Mouse (Mus musculus): ENCODE data around the gene Car4. TPM values are rescaled to one million over a fixed set of nuclear protein-coding genes. Genes with fewer than 3 reads are reported as not detected.
A peak's percentile ranks its signal among the peaks of the same experiment; 100 is the strongest.

Car4 gene
- polyA plus RNA-seq, 1 experiment from 2014 or later = 121 TPM

- TF ChIP-seq CTCF (IDR thresholded peaks at IDR 0.05; ENCODE audit: low read depth) = peak; percentile 34; the same call in 1 of the 2 replicates
- no peaks in the 10 kb centered on the region for H3K36me3 ChIP-seq (ENCODE audit: insufficient read depth, low read length)
- H3K27me3 ChIP-seq (ENCODE audit: insufficient read depth, low read length) = peaks cover 6% of the 10 kb centered on the region; the same call in 1 of the 2 replicates
- under 1% methylated on average over 15 of the region's 15 CpGs for WGBS
- DNase-seq (ENCODE audit: low spot score) = peak; percentile 91
- ATAC-seq (replicated peaks; ENCODE audit: low FRiP score, low read depth) = no peak; the same call in 1 of the 2 replicates
- H3K27ac ChIP-seq = no peak overlapping the region
- no peak overlapping the region for H3K4me3 ChIP-seq (replicated peaks; ENCODE audit: low read depth, low read length)
- no peaks in the 10 kb centered on the region for H3K9me3 ChIP-seq (replicated peaks; ENCODE audit: low read length)
- H3K9ac ChIP-seq (ENCODE audit: low read depth, low read length) = no peak overlapping the region
- H3K4me2 ChIP-seq (ENCODE audit: low read length) = peak overlapping the region; percentile 19; the same call in 1 of the 2 replicates
- no peaks in the 10 kb centered on the region for H3K4me1 ChIP-seq (replicated peaks; ENCODE audit: insufficient read depth, low read length)
Observed at GRCm38 (mm10) chr11:84943948-84944347, 13.6 kb upstream of the Car4 start.

- no peak overlapping the region for H3K4me3 ChIP-seq (replicated peaks; ENCODE audit: low read depth, low read length)
- H3K9ac ChIP-seq (ENCODE audit: low read depth, low read length) = no peak overlapping the region
- WGBS = 8% methylated on average over 12 of the region's 12 CpGs
- H3K27me3 ChIP-seq (ENCODE audit: insufficient read depth, low read length) = peaks cover 6% of the 10 kb centered on the region; the same call in 1 of the 2 replicates
- no peaks in the 10 kb centered on the region for H3K9me3 ChIP-seq (replicated peaks; ENCODE audit: low read length)
- H3K4me2 ChIP-seq (ENCODE audit: low read length) = no peak overlapping the region
- H3K4me1 ChIP-seq (replicated peaks; ENCODE audit: insufficient read depth, low read length) = no peaks in the 10 kb centered on the region
- H3K27ac ChIP-seq = no peak overlapping the region
- H3K36me3 ChIP-seq (ENCODE audit: insufficient read depth, low read length) = no peaks in the 10 kb centered on the region
- ATAC-seq (replicated peaks; ENCODE audit: low FRiP score, low read depth) (no peak), DNase-seq (ENCODE audit: low spot score) (no peak)
- no peak for TF ChIP-seq CTCF (IDR thresholded peaks at IDR 0.05; ENCODE audit: low read depth)
Observed at GRCm38 (mm10) chr11:84944639-84945435, 12.7 kb upstream of the Car4 start.

GRCm38 (mm10) chr11:84945841-84946240, 11.7 kb upstream of the Car4 start:
- no peak for TF ChIP-seq CTCF (IDR thresholded peaks at IDR 0.05; ENCODE audit: low read depth)
- H3K9ac ChIP-seq (ENCODE audit: low read depth, low read length) = no peak overlapping the region
- H3K4me1 ChIP-seq (replicated peaks; ENCODE audit: insufficient read depth, low read length) = no peaks in the 10 kb centered on the region
- no peak overlapping the region for H3K27ac ChIP-seq
- WGBS = 57% methylated on average over 3 of the region's 3 CpGs
- no peak overlapping the region for H3K4me3 ChIP-seq (replicated peaks; ENCODE audit: low read depth, low read length)
- peaks cover 6% of the 10 kb centered on the region; the same call in 1 of the 2 replicates for H3K27me3 ChIP-seq (ENCODE audit: insufficient read depth, low read length)
- ATAC-seq (replicated peaks; ENCODE audit: low FRiP score, low read depth) (no peak), DNase-seq (ENCODE audit: low spot score) (no peak)
- H3K36me3 ChIP-seq (ENCODE audit: insufficient read depth, low read length) = no peaks in the 10 kb centered on the region
- no peaks in the 10 kb centered on the region for H3K9me3 ChIP-seq (replicated peaks; ENCODE audit: low read length)
- H3K4me2 ChIP-seq (ENCODE audit: low read length) = no peak overlapping the region

GRCm38 (mm10) chr11:84947206-84947605, 10.4 kb upstream of the Car4 start:
- no peak for TF ChIP-seq CTCF (IDR thresholded peaks at IDR 0.05; ENCODE audit: low read depth)
- Histone ChIP-seq H3K36me3 (ENCODE audit: insufficient read depth, low read length) (no peaks in the 10 kb centered on the region), H3K4me3 (replicated peaks; ENCODE audit: low read depth, low read length) (no peak overlapping the region), H3K27me3 (ENCODE audit: insufficient read depth, low read length) (peaks cover 6% of the 10 kb centered on the region; the same call in 1 of the 2 replicates), H3K4me1 (replicated peaks; ENCODE audit: insufficient read depth, low read length) (no peaks in the 10 kb centered on the region), H3K27ac (no peak overlapping the region), H3K9me3 (replicated peaks; ENCODE audit: low read length) (no peaks in the 10 kb centered on the region), H3K9ac (ENCODE audit: low read depth, low read length) (no peak overlapping the region), H3K4me2 (ENCODE audit: low read length) (no peak overlapping the region)
- 53% methylated on average over 6 of the region's 6 CpGs for WGBS
- ATAC-seq (replicated peaks; ENCODE audit: low FRiP score, low read depth) (no peak), DNase-seq (ENCODE audit: low spot score) (no peak)

- ATAC-seq (replicated peaks; ENCODE audit: low FRiP score, low read depth) (no peak), DNase-seq (ENCODE audit: low spot score) (no peak)
- Histone ChIP-seq H3K27ac (no peak overlapping the region), H3K9ac (ENCODE audit: low read depth, low read length) (no peak overlapping the region), H3K4me3 (replicated peaks; ENCODE audit: low read depth, low read length) (no peak overlapping the region), H3K4me2 (ENCODE audit: low read length) (no peak overlapping the region), H3K4me1 (replicated peaks; ENCODE audit: insufficient read depth, low read length) (no peaks in the 10 kb centered on the region), H3K9me3 (replicated peaks; ENCODE audit: low read length) (no peaks in the 10 kb centered on the region), H3K27me3 (ENCODE audit: insufficient read depth, low read length) (peaks cover 6% of the 10 kb centered on the region; the same call in 1 of the 2 replicates), H3K36me3 (ENCODE audit: insufficient read depth, low read length) (no peaks in the 10 kb centered on the region)
- TF ChIP-seq CTCF (IDR thresholded peaks at IDR 0.05; ENCODE audit: low read depth) = no peak
- WGBS = 53% methylated on average over 3 of the region's 3 CpGs
Observed at GRCm38 (mm10) chr11:84948114-84948513, 9.5 kb upstream of the Car4 start.

- 57% methylated on average over 3 of the region's 3 CpGs for WGBS
- peaks cover 6% of the 10 kb centered on the region; the same call in 1 of the 2 replicates for H3K27me3 ChIP-seq (ENCODE audit: insufficient read depth, low read length)
- H3K9me3 ChIP-seq (replicated peaks; ENCODE audit: low read length) = no peaks in the 10 kb centered on the region
- no peak for ATAC-seq (replicated peaks; ENCODE audit: low FRiP score, low read depth)
- no peak for DNase-seq (ENCODE audit: low spot score)
- H3K4me3 ChIP-seq (replicated peaks; ENCODE audit: low read depth, low read length) = no peak overlapping the region
- no peak for TF ChIP-seq CTCF (IDR thresholded peaks at IDR 0.05; ENCODE audit: low read depth)
- no peaks in the 10 kb centered on the region for H3K4me1 ChIP-seq (replicated peaks; ENCODE audit: insufficient read depth, low read length)
- H3K27ac ChIP-seq = no peak overlapping the region
- no peak overlapping the region for H3K4me2 ChIP-seq (ENCODE audit: low read length)
- no peak overlapping the region for H3K9ac ChIP-seq (ENCODE audit: low read depth, low read length)
- no peaks in the 10 kb centered on the region for H3K36me3 ChIP-seq (ENCODE audit: insufficient read depth, low read length)
Observed at GRCm38 (mm10) chr11:84948526-84948925, 9.1 kb upstream of the Car4 start.

All from kidney, postnatal 0 days (tissue).